Mouse (Mus musculus) intestine, postnatal 0 days (tissue): ENCODE results near the gene 4931428L18Rik. TPM values are rescaled to one million over a fixed set of nuclear protein-coding genes. Genes with fewer than 3 reads are reported as not detected.

Experiments used
- ATAC-seq: fragments of 200-750 bp; cut with Nextera tagmentation; 2 replicates; pipeline ENCODE4 v1.8.0; 2017; ENCODE audit warnings: mild to moderate bottlenecking, moderate TSS enrichment, moderate library complexity
- H3K27ac ChIP-seq: fragments of 300-500 bp; sonication (generic); 2 replicates; pipeline ENCODE4 v1.5.1; 2014; ENCODE audit warnings: mild to moderate bottlenecking, low read depth, low read length, moderate library complexity
- H3K27me3 ChIP-seq: fragments of 300-500 bp; sonication (generic); replicated peaks from 2 replicates; pipeline ENCODE4 v1.6.1; 2014; ENCODE audit warnings: low read length, mixed read lengths; ENCODE audit not compliant: control insufficient read depth, insufficient read depth
- H3K36me3 ChIP-seq: fragments of 300-500 bp; sonication (generic); 2 replicates; pipeline ENCODE4 v1.6.1; 2014; ENCODE audit warnings: mild to moderate bottlenecking, moderate library complexity; ENCODE audit not compliant: control insufficient read depth, insufficient read depth
- H3K4me1 ChIP-seq: fragments of 300-500 bp; sonication (generic); replicated peaks from 2 replicates; pipeline ENCODE4 v1.6.1; 2014; ENCODE audit warnings: antibody characterized with exemption, low read length, mixed read lengths; ENCODE audit not compliant: control insufficient read depth, insufficient read depth
- H3K4me2 ChIP-seq: fragments of 300-500 bp; sonication (generic); replicated peaks from 2 replicates; pipeline ENCODE4 v1.6.1; 2014; ENCODE audit warnings: low read depth, mild to moderate bottlenecking, moderate library complexity
- H3K4me3 ChIP-seq: fragments of 300-500 bp; sonication (generic); 2 replicates; pipeline ENCODE4 v1.5.1; 2014; ENCODE audit warnings: low read depth, low read length
- H3K9ac ChIP-seq: fragments of 300-500 bp; sonication (generic); 2 replicates; pipeline ENCODE4 v1.6.1; 2014; ENCODE audit warnings: mild to moderate bottlenecking, low read depth, low read length
- H3K9me3 ChIP-seq: fragments of 300-500 bp; sonication (generic); 2 replicates; pipeline ENCODE4 v1.6.1; 2016; ENCODE audit warnings: mixed run types; ENCODE audit not compliant: control insufficient read depth
- CTCF ChIP-seq: sonication (generic); IDR thresholded peaks from 2 replicates; pipeline ENCODE4 v1.5.1; 2016; ENCODE audit warnings: low read depth, mild to moderate bottlenecking, control low read depth, antibody characterized with exemption, moderate library complexity
- WGBS: fragments of 180-500 bp; shearing (Covaris S2); extraction: QIAGEN DNeasy Blood & Tissue Kit; methylation state at CpG from one replicate; pipeline ENCODE4 v1.1.7; 2014; 5-methylcytosine and 5-hydroxymethylcytosine counted together
- polyA plus RNA-seq: library from polyadenylated mRNA; unstranded; fragments of >200 nt; fragmentation: Nextera tagmentation; extraction: Ambion mirVana; gene quantifications from 2 replicates; pipeline ENCODE4 v1.2.1, GENCODE M21; 2015

The 4931428L18Rik gene
- polyA plus RNA-seq, 1 experiment from 2014 or later: 0.16 TPM

GRCm38 (mm10) chr1:31178264-31178663 lies 44.2 kb downstream of the 4931428L18Rik start:
- WGBS: 64% methylated on average over 1 of the region's 1 CpGs
- H3K27me3 ChIP-seq: no peaks in the 10 kb centered on the region
- no peak overlapping the region for H3K27ac ChIP-seq
- no peaks in the 10 kb centered on the region for H3K4me1 ChIP-seq
- no peak overlapping the region for H3K9ac ChIP-seq
- H3K36me3 ChIP-seq: no peaks in the 10 kb centered on the region
- no peaks in the 10 kb centered on the region for H3K9me3 ChIP-seq
- H3K4me3 ChIP-seq: no peak overlapping the region
- TF ChIP-seq CTCF: no peak
- ATAC-seq: no peak
- H3K4me2 ChIP-seq: no peak overlapping the region

- no peak for TF ChIP-seq CTCF
- Histone ChIP-seq H3K27ac (no peak within 1 kb of the TSS), H3K4me1 (no peaks in the 10 kb centered on the region), H3K9me3 (no peaks in the 10 kb centered on the region), H3K4me3 (no peak within 1 kb of the TSS), H3K36me3 (no peaks in the 10 kb centered on the region), H3K9ac (no peak within 1 kb of the TSS), H3K27me3 (no peaks in the 10 kb centered on the region), H3K4me2 (no peak within 1 kb of the TSS)
- WGBS: 82% methylated on average over 5 of the region's 5 CpGs
- ATAC-seq: no peak
These were observed 46.4 kb downstream of the 4931428L18Rik start, which contains the start of gene Lgsn for GRCm38 (mm10) chr1:31176101-31176500. TSS of gene Lgsn (plus strand) at chr1:31176401.

- Histone ChIP-seq H3K27me3 (no peaks in the 10 kb centered on the region), H3K4me2 (no peak overlapping the region), H3K36me3 (no peaks in the 10 kb centered on the region), H3K4me3 (no peak overlapping the region), H3K9ac (no peak overlapping the region), H3K9me3 (no peaks in the 10 kb centered on the region), H3K4me1 (no peaks in the 10 kb centered on the region), H3K27ac (no peak overlapping the region)
- ATAC-seq: no peak
- WGBS: 70% methylated on average over 3 of the region's 3 CpGs
- no peak for TF ChIP-seq CTCF
These were observed 47.1 kb downstream of the 4931428L18Rik start for GRCm38 (mm10) chr1:31175401-31175800.

- no peaks in the 10 kb centered on the region for H3K9me3 ChIP-seq
- H3K36me3 ChIP-seq: no peaks in the 10 kb centered on the region
- no peak for ATAC-seq
- H3K4me3 ChIP-seq: no peak overlapping the region
- H3K27ac ChIP-seq: no peak overlapping the region
- no peak overlapping the region for H3K4me2 ChIP-seq
- H3K27me3 ChIP-seq: no peaks in the 10 kb centered on the region
- WGBS: 36% methylated on average over 7 of the region's 7 CpGs
- no peak overlapping the region for H3K9ac ChIP-seq
- no peak for TF ChIP-seq CTCF
- H3K4me1 ChIP-seq: no peaks in the 10 kb centered on the region
These were observed 57.0 kb downstream of the 4931428L18Rik start for GRCm38 (mm10) chr1:31165326-31166121.

- H3K4me2 ChIP-seq: no peak overlapping the region
- no peak for TF ChIP-seq CTCF
- WGBS: 56% methylated on average over 18 of the region's 18 CpGs
- ATAC-seq: no peak
- H3K36me3 ChIP-seq: no peaks in the 10 kb centered on the region
- no peak overlapping the region for H3K4me3 ChIP-seq
- no peaks in the 10 kb centered on the region for H3K4me1 ChIP-seq
- no peaks in the 10 kb centered on the region for H3K9me3 ChIP-seq
- no peak overlapping the region for H3K27ac ChIP-seq
- no peaks in the 10 kb centered on the region for H3K27me3 ChIP-seq
- H3K9ac ChIP-seq: no peak overlapping the region
These were observed 57.8 kb downstream of the 4931428L18Rik start for GRCm38 (mm10) chr1:31164527-31165189.

- no peak overlapping the region for H3K27ac ChIP-seq
- WGBS: 60% methylated on average over 2 of the region's 2 CpGs
- TF ChIP-seq CTCF: no peak
- no peaks in the 10 kb centered on the region for H3K4me1 ChIP-seq
- no peaks in the 10 kb centered on the region for H3K27me3 ChIP-seq
- no peak overlapping the region for H3K4me2 ChIP-seq
- H3K9ac ChIP-seq: no peak overlapping the region
- no peak for ATAC-seq
- H3K9me3 ChIP-seq: no peaks in the 10 kb centered on the region
- no peak overlapping the region for H3K4me3 ChIP-seq
- H3K36me3 ChIP-seq: no peaks in the 10 kb centered on the region
These were observed 65.6 kb downstream of the 4931428L18Rik start for GRCm38 (mm10) chr1:31156884-31157283.
